Mouse (Mus musculus) limb, embryonic 14.5 days (tissue): ENCODE measurements around the gene Ugdh. TPM values are rescaled to one million over a fixed set of nuclear protein-coding genes. Genes with fewer than 3 reads are reported as not detected.

Experiments
- ATAC-seq: fragments of 200-750 bp; cut with Nextera tagmentation; 2 replicates; pipeline ENCODE4 v1.8.0; 2017; ENCODE audit warnings: low read depth, moderate number of reproducible peaks, moderate TSS enrichment; ENCODE audit not compliant: low FRiP score
- DNase-seq: peaks from one replicate; pipeline ENCODE4 v3.0.0-alpha.2; 2015; ENCODE audit warnings: low spot score
- H3K27ac ChIP-seq: fragments of 300-500 bp; sonication (generic); replicated peaks from 2 replicates; pipeline ENCODE4 v1.5.1; 2014; ENCODE audit warnings: low read depth, mild to moderate bottlenecking, low read length, moderate library complexity, mixed read lengths
- H3K27me3 ChIP-seq: fragments of 300-500 bp; sonication (generic); 2 replicates; pipeline ENCODE4 v1.6.1; 2014; ENCODE audit warnings: low read length, mixed read lengths; ENCODE audit not compliant: control insufficient read depth, insufficient read depth
- H3K36me3 ChIP-seq: fragments of 300-500 bp; sonication (generic); 2 replicates; pipeline ENCODE4 v1.6.1; 2014; ENCODE audit warnings: mild to moderate bottlenecking, low read length, moderate library complexity, mixed read lengths; ENCODE audit not compliant: control insufficient read depth, insufficient read depth
- H3K4me1 ChIP-seq: fragments of 300-500 bp; sonication (generic); 2 replicates; pipeline ENCODE4 v1.6.1; 2014; ENCODE audit warnings: antibody characterized with exemption, low read length, mixed read lengths; ENCODE audit not compliant: control insufficient read depth, insufficient read depth
- H3K4me2 ChIP-seq: fragments of 300-500 bp; sonication (generic); replicated peaks from 2 replicates; pipeline ENCODE4 v1.6.1; 2014; ENCODE audit warnings: low read depth, mild to moderate bottlenecking, low read length, moderate library complexity; ENCODE audit not compliant: severe bottlenecking
- H3K4me3 ChIP-seq: fragments of 300-500 bp; sonication (generic); replicated peaks from 2 replicates; pipeline ENCODE4 v1.5.1; 2014; ENCODE audit warnings: low read length
- H3K9ac ChIP-seq: fragments of 300-500 bp; sonication (generic); 2 replicates; pipeline ENCODE4 v1.6.1; 2014; ENCODE audit warnings: mild to moderate bottlenecking, low read depth, low read length, moderate library complexity; ENCODE audit not compliant: severe bottlenecking
- H3K9me3 ChIP-seq: fragments of 300-500 bp; sonication (generic); 2 replicates; pipeline ENCODE4 v1.6.1; 2016; ENCODE audit warnings: low read length; ENCODE audit not compliant: control insufficient read depth
- POLR2A ChIP-seq: fragments of 200-500 bp; IDR thresholded peaks from 2 replicates; pipeline ENCODE4 v1.8.0; 2012; ENCODE audit warnings: inconsistent platforms, mild to moderate bottlenecking, moderate library complexity, borderline replicate concordance; ENCODE audit not compliant: insufficient read depth, insufficient read length; ENCODE audit errors: extremely low read depth
- WGBS: fragments of 180-500 bp; shearing (Covaris S2); extraction: QIAGEN DNeasy Blood & Tissue Kit; methylation state at CpG from one replicate; pipeline ENCODE4 v1.1.7; 2014; 5-methylcytosine and 5-hydroxymethylcytosine counted together
- polyA plus RNA-seq, 2 experiments: library from polyadenylated mRNA; depleted of rRNA in 1 of 2; stranded (reverse) in 1 of 2; unstranded in 1 of 2; fragments of >200 nt; fragmentation: Nextera tagmentation in 1 of 2; extraction: Ambion mirVana in 1 of 2; gene quantifications; 2 replicates each; pipeline versions ENCODE4 v1.2.1 to v1.2.3; 2012 to 2014

Gene Ugdh
- polyA plus RNA-seq, 2 experiments: 98.8 to 127 TPM

DNA sequence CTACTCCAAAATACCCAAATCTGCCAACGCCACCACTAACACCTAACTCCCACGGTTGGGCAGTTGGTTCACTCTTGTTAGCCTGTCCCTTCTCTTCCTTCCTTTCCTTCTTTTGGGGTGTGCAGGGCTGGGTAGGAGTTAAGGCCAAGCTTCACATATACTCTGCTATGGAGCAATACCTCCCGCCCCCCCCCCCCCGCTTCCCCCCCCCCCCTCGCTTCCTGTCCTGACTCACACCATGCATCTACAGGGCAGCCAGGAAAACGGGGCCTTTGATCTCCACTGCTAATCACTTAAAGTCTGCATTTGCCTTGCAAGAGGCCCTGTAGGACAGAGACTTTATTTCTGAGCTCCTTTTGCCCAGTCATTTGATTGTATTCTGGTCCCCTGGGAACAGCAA is 9.2 kb upstream of the Ugdh start:
- 41% methylated on average over 3 of the region's 6 CpGs for WGBS
- Histone ChIP-seq H3K9me3 (no peaks in the 10 kb centered on the region), H3K27me3 (no peaks in the 10 kb centered on the region), H3K27ac (no peak overlapping the region), H3K9ac (no peak overlapping the region), H3K4me2 (no peak overlapping the region), H3K36me3 (peaks cover 22% of the 10 kb centered on the region), H3K4me1 (no peaks in the 10 kb centered on the region), H3K4me3 (no peak overlapping the region)
- no peak for TF ChIP-seq POLR2A
- ATAC-seq (no peak), DNase-seq (no peak)

GRCm38 (mm10) chr5:65438041-65438440 is 2.3 kb upstream of the Ugdh start:
- no peak for ATAC-seq
- Histone ChIP-seq H3K36me3 (peaks cover 7% of the 10 kb centered on the region; the same call in 1 of the 2 replicates), H3K9me3 (no peaks in the 10 kb centered on the region), H3K9ac (no peak overlapping the region), H3K4me1 (peaks cover 16% of the 10 kb centered on the region), H3K4me3 (no peak overlapping the region), H3K4me2 (no peak overlapping the region), H3K27ac (no peak overlapping the region), H3K27me3 (no peaks in the 10 kb centered on the region)
- no peak for DNase-seq
- no peak for TF ChIP-seq POLR2A

DNA sequence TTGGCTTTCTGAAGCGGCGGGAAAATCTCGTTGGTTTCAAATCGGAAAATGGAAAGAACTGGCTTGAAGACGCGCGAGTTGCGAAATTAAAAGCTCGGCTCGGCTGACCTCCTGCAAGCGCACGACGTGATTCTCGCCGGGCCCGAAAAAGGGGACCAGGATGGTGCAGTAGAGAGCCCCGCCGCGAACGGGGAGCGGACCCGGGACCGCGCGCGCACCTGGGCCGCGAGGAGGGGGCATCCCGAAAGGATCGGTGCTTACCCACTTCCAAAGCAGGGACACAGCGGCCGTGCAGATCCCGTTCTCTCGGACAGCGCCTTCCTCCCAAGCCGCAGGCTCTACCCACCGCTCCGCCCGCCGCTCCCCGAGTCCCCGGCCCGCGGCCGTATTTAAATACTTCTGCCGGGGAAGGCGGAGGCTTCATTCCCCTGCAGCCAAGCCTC is 365 bp downstream of the Ugdh start:
- Histone ChIP-seq H3K4me3 (peak overlapping the region; percentile 76), H3K4me2 (peak overlapping the region; percentile 71), H3K27ac (peak overlapping the region; percentile 95), H3K27me3 (no peaks in the 10 kb centered on the region), H3K4me1 (peaks cover 18% of the 10 kb centered on the region), H3K36me3 (peaks cover 2% of the 10 kb centered on the region; the same call in 1 of the 2 replicates), H3K9ac (peak overlapping the region; percentile 80), H3K9me3 (no peaks in the 10 kb centered on the region)
- DNase-seq: no peak
- peak; percentile 63; the same call in 1 of the 2 replicates for TF ChIP-seq POLR2A
- ATAC-seq: no peak
- WGBS: under 1% methylated on average over 41 of the region's 47 CpGs

DNA sequence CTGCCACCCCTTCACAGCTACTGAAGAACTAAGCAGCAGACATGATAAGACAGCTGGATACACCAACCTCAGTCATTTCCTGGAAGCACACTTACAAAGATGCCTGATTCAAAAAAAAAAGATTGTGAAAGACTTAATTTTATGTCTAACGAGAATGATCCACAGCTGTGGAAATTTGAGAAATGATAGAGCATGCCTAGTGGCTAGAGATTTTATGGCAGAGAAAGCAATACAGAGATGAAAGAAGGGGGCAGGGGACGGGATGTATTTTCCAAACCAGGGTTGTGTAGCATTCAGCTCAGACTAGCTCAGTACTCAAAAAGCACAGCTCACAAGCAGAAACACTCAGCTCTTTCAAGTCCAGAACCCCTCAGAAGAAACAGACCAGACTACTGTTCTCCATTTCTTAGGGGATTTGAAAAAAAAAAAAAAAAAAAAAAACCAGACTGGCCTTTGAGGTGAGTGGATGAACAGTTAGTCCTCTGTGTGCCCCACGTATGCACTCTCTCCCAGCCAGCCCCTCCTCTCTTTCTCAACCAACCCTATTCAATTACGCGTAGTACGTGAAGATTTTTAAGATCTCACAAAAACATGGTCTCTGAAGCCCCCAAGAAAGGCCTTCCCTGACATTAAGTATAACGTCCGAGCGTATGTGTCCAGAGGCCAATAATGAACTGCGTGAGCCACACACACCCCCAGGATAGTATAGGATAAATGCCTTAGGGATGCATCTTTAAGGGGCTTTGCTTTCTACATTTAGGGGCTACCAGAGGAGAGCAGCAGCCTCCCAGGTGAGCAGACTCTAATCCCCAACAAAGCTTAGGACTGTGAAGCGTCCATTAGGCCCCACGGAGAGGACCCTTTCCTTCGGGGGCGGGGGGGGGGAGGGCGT is 1.0 kb downstream of the Ugdh start:
- no peak for ATAC-seq
- peak; percentile 22 for DNase-seq
- WGBS: 2% methylated on average over 15 of the region's 15 CpGs
- TF ChIP-seq POLR2A: no peak
- Histone ChIP-seq H3K27ac (peak overlapping the region; percentile 95), H3K27me3 (no peaks in the 10 kb centered on the region), H3K9ac (peak overlapping the region; percentile 80), H3K36me3 (peaks cover 5% of the 10 kb centered on the region; the same call in 1 of the 2 replicates), H3K4me2 (peak overlapping the region; percentile 71), H3K4me1 (peaks cover 18% of the 10 kb centered on the region), H3K9me3 (no peaks in the 10 kb centered on the region), H3K4me3 (peak overlapping the region; percentile 76)

GRCm38 (mm10) chr5:65429441-65429840 is 6.3 kb downstream of the Ugdh start:
- Histone ChIP-seq H3K36me3 (peaks cover 38% of the 10 kb centered on the region), H3K4me3 (no peak overlapping the region), H3K4me1 (peaks cover 14% of the 10 kb centered on the region; the same call in 1 of the 2 replicates), H3K9ac (no peak overlapping the region), H3K9me3 (no peaks in the 10 kb centered on the region), H3K27me3 (no peaks in the 10 kb centered on the region), H3K27ac (no peak overlapping the region), H3K4me2 (no peak overlapping the region)
- no peak for DNase-seq
- no peak for ATAC-seq
- WGBS: 88% methylated on average over 5 of the region's 5 CpGs
- no peak for TF ChIP-seq POLR2A
